Mouse (Mus musculus) liver, embryonic 11.5 days (tissue): Measurements from ENCODE around the gene Ckb. TPM values are rescaled to one million over a fixed set of nuclear protein-coding genes. Genes with fewer than 3 reads are reported as not detected.
"Not testable (repeated sequence)": the region's sequence is repeated elsewhere in the genome, so short reads cannot be mapped to it uniquely, and the experiment has no call there.

Experiments used
- ATAC-seq: fragments of 200-750 bp; cut with Nextera tagmentation; replicated peaks from 2 replicates; pipeline ENCODE4 v1.8.0; 2017; ENCODE audit warnings: moderate number of reproducible peaks, mild to moderate bottlenecking, moderate TSS enrichment, moderate library complexity; ENCODE audit not compliant: low FRiP score
- DNase-seq: peaks from one replicate; pipeline ENCODE4 v3.0.0-alpha.2; 2017; ENCODE audit warnings: low spot score
- H3K27ac ChIP-seq: fragments of 300-500 bp; sonication (generic); 2 replicates; pipeline ENCODE4 v1.5.1; 2014; ENCODE audit warnings: mild to moderate bottlenecking, low read depth, low read length, control low read depth
- H3K27me3 ChIP-seq: fragments of 300-500 bp; sonication (generic); replicated peaks from 2 replicates; pipeline ENCODE4 v1.6.1; 2014; ENCODE audit warnings: low read length, mixed read lengths; ENCODE audit not compliant: control insufficient read depth, insufficient read depth
- H3K36me3 ChIP-seq: fragments of 300-500 bp; sonication (generic); 2 replicates; pipeline ENCODE4 v1.6.1; 2014; ENCODE audit warnings: mild to moderate bottlenecking, low read length, moderate library complexity, mixed read lengths; ENCODE audit not compliant: control insufficient read depth, insufficient read depth
- H3K4me1 ChIP-seq: fragments of 300-500 bp; sonication (generic); replicated peaks from 2 replicates; pipeline ENCODE4 v1.6.1; 2014; ENCODE audit warnings: low read length, mixed read lengths; ENCODE audit not compliant: control insufficient read depth, insufficient read depth
- H3K4me2 ChIP-seq: fragments of 300-500 bp; sonication (generic); 2 replicates; pipeline ENCODE4 v1.6.1; 2014; ENCODE audit warnings: mild to moderate bottlenecking, control low read depth, moderate library complexity
- H3K4me3 ChIP-seq: fragments of 300-500 bp; sonication (generic); 2 replicates; pipeline ENCODE4 v1.5.1; 2014; ENCODE audit warnings: low read depth, low read length, control low read depth
- H3K9ac ChIP-seq: fragments of 300-500 bp; sonication (generic); 2 replicates; pipeline ENCODE4 v1.6.1; 2014; ENCODE audit warnings: low read depth, low read length, control low read depth
- H3K9me3 ChIP-seq: fragments of 300-500 bp; sonication (generic); 2 replicates; pipeline ENCODE4 v1.6.1; 2016; ENCODE audit warnings: low read length, inconsistent platforms, mixed read lengths; ENCODE audit not compliant: control insufficient read depth
- WGBS: fragments of 180-500 bp; shearing (Covaris S2); extraction: QIAGEN DNeasy Blood & Tissue Kit; methylation state at CpG from one replicate; pipeline ENCODE4 v1.1.7; 2014; 5-methylcytosine and 5-hydroxymethylcytosine counted together
- polyA plus RNA-seq: library from polyadenylated mRNA; unstranded; fragments of >200 nt; fragmentation: Nextera tagmentation; extraction: Ambion mirVana; gene quantifications from 2 replicates; pipeline ENCODE4 v1.2.1, GENCODE M21; 2014

Ckb gene
- 91.3 and 94.1 TPM in 2 replicates for polyA plus RNA-seq

- 1% methylated on average over 31 of the region's 31 CpGs for WGBS
- H3K4me1 ChIP-seq, result peaks cover 35% of the 10 kb centered on the region
- H3K9ac ChIP-seq, result peak within 1 kb of the TSS; percentile 26
- no peaks in the 10 kb centered on the region for H3K36me3 ChIP-seq
- peak; percentile 46; the same call in 1 of the 2 replicates for ATAC-seq
- no peak within 1 kb of the TSS for H3K27ac ChIP-seq
- DNase-seq, result no peak
- H3K4me3 ChIP-seq, result peak within 1 kb of the TSS; percentile 56
- H3K27me3 ChIP-seq, result peaks cover 46% of the 10 kb centered on the region
- peak within 1 kb of the TSS; percentile 80 for H3K4me2 ChIP-seq
- H3K9me3 ChIP-seq, result no peaks in the 10 kb centered on the region
Measured at GRCm38 (mm10) chr12:111672176-111672575, at the start of gene Ckb. Gene Ckb (minus strand): TSS chr12:111672338.

GRCm38 (mm10) chr12:111720222-111720621 lies 48.1 kb upstream of the Ckb start:
- Histone ChIP-seq H3K9me3 (no peaks in the 10 kb centered on the region), H3K27me3 (no peaks in the 10 kb centered on the region), H3K36me3 (peaks cover 5% of the 10 kb centered on the region; the same call in 1 of the 2 replicates), H3K27ac (no peak overlapping the region), H3K4me1 (no peaks in the 10 kb centered on the region), H3K4me2 (no peak overlapping the region), H3K4me3 (no peak overlapping the region), H3K9ac (no peak overlapping the region)
- ATAC-seq, result no peak
- WGBS, result 87% methylated on average over 4 of the region's 4 CpGs
- DNase-seq, result no peak

- no peak overlapping the region for H3K4me3 ChIP-seq
- H3K36me3 ChIP-seq, result no peaks in the 10 kb centered on the region
- H3K27ac ChIP-seq, result no peak overlapping the region
- no peaks in the 10 kb centered on the region for H3K27me3 ChIP-seq
- ATAC-seq (no peak), DNase-seq (no peak)
- no peak overlapping the region for H3K4me2 ChIP-seq
- H3K9ac ChIP-seq, result no peak overlapping the region
- 70% methylated on average over 8 of the region's 8 CpGs for WGBS
- 0 out of 2 replicates have a peak, but pooled peaks cover 7% of the 10 kb centered on the region for H3K4me1 ChIP-seq
- H3K9me3 ChIP-seq, result no peaks in the 10 kb centered on the region
Measured at GRCm38 (mm10) chr12:111718656-111719055, 46.5 kb upstream of the Ckb start.

- Histone ChIP-seq H3K36me3 (no peaks in the 10 kb centered on the region), H3K4me1 (peaks cover 14% of the 10 kb centered on the region), H3K4me2 (no peak overlapping the region), H3K9ac (no peak overlapping the region), H3K27me3 (no peaks in the 10 kb centered on the region), H3K27ac (no peak overlapping the region), H3K4me3 (no peak overlapping the region), H3K9me3 (no peaks in the 10 kb centered on the region)
- DNase-seq (no peak), ATAC-seq (no peak)
- 95% methylated on average over 7 of the region's 7 CpGs for WGBS
Measured at GRCm38 (mm10) chr12:111716505-111716904, 44.4 kb upstream of the Ckb start.

- DNase-seq, H3K27me3 ChIP-seq, H3K9me3 ChIP-seq, ATAC-seq, H3K27ac ChIP-seq, H3K9ac ChIP-seq: not testable (repeated sequence)
- H3K4me3 ChIP-seq, result peak overlapping the region; percentile 94
- peaks cover 15% of the 10 kb centered on the region for H3K36me3 ChIP-seq
- 70% methylated on average over 6 of the region's 6 CpGs for WGBS
- H3K4me1 ChIP-seq, result peaks cover 15% of the 10 kb centered on the region
- H3K4me2 ChIP-seq, result peak overlapping the region; percentile 91
Measured at GRCm38 (mm10) chr12:111713880-111714279, 41.7 kb upstream of the Ckb start.

- H3K4me3 ChIP-seq, result peak within 1 kb of the TSS; percentile 94
- peaks cover 17% of the 10 kb centered on the region for H3K36me3 ChIP-seq
- H3K9me3 ChIP-seq, result no peaks in the 10 kb centered on the region
- no peaks in the 10 kb centered on the region for H3K27me3 ChIP-seq
- peak within 1 kb of the TSS; percentile 85 for H3K9ac ChIP-seq
- DNase-seq, result peak; percentile 90
- WGBS, result under 1% methylated on average over 86 of the region's 86 CpGs
- peak within 1 kb of the TSS; percentile 91 for H3K4me2 ChIP-seq
- peak; percentile 84 for ATAC-seq
- peaks cover 15% of the 10 kb centered on the region for H3K4me1 ChIP-seq
- peak within 1 kb of the TSS; percentile 70 for H3K27ac ChIP-seq
Measured at GRCm38 (mm10) chr12:111713004-111713651, 41.0 kb upstream of the Ckb start, which contains the start of the genes Bag5 and Apopt1. Gene Bag5 (minus strand): TSS chr12:111713257. Gene Apopt1 (plus strand): TSS chr12:111713261.

GRCm38 (mm10) chr12:111712476-111712875 lies 40.3 kb upstream of the Ckb start:
- H3K4me3 ChIP-seq, result peak overlapping the region; percentile 94
- DNase-seq (peak; percentile 51), ATAC-seq (peak; percentile 23; the same call in 1 of the 2 replicates)
- peak overlapping the region; percentile 70 for H3K27ac ChIP-seq
- H3K9me3 ChIP-seq, result no peaks in the 10 kb centered on the region
- H3K4me2 ChIP-seq, result peak overlapping the region; percentile 91
- under 1% methylated on average over 33 of the region's 33 CpGs for WGBS
- H3K4me1 ChIP-seq, result peaks cover 15% of the 10 kb centered on the region
- peaks cover 17% of the 10 kb centered on the region for H3K36me3 ChIP-seq
- H3K27me3 ChIP-seq, result no peaks in the 10 kb centered on the region
- H3K9ac ChIP-seq, result peak overlapping the region; percentile 85

GRCm38 (mm10) chr12:111710091-111710490 lies 38.0 kb upstream of the Ckb start:
- DNase-seq, result no peak
- Histone ChIP-seq H3K27ac (no peak overlapping the region), H3K27me3 (no peaks in the 10 kb centered on the region), H3K36me3 (peaks cover 17% of the 10 kb centered on the region), H3K4me3 (no peak overlapping the region), H3K4me2 (no peak overlapping the region), H3K9me3 (no peaks in the 10 kb centered on the region), H3K4me1 (peaks cover 15% of the 10 kb centered on the region), H3K9ac (no peak overlapping the region)
- WGBS, result 91% methylated on average over 10 of the region's 10 CpGs
- no peak for ATAC-seq

- no peak for ATAC-seq
- no peak overlapping the region for H3K27ac ChIP-seq
Measured at GRCm38 (mm10) chr12:111708181-111708580, 36.0 kb upstream of the Ckb start.

More at GRCm38 (mm10) chr12:111708181-111708580, 36.0 kb upstream of the Ckb start:
- H3K4me3 ChIP-seq, result no peak overlapping the region
- no peak for DNase-seq
- H3K27me3 ChIP-seq, result no peaks in the 10 kb centered on the region; the same call in 1 of the 2 replicates
- no peak overlapping the region for H3K4me2 ChIP-seq
- peaks cover 17% of the 10 kb centered on the region for H3K36me3 ChIP-seq
- H3K4me1 ChIP-seq, result peaks cover 8% of the 10 kb centered on the region
- no peaks in the 10 kb centered on the region for H3K9me3 ChIP-seq
- 85% methylated on average over 4 of the region's 4 CpGs for WGBS
- H3K9ac ChIP-seq, result no peak overlapping the region
